Mouse (Mus musculus) brain, embryonic 14.5 days (tissue): ENCODE measurements around the gene Slc5a5. TPM values are rescaled to one million over a fixed set of nuclear protein-coding genes. Genes with fewer than 3 reads are reported as not detected.

Source experiments
- DNase-seq: peaks from one replicate; pipeline ENCODE4 v3.0.0-alpha.2; 2011; ENCODE audit warnings: low read depth
- CTCF ChIP-seq: fragments of 200-500 bp; IDR thresholded peaks from 2 replicates; pipeline ENCODE4 v1.5.1; 2012; ENCODE audit warnings: inconsistent platforms, mild to moderate bottlenecking, moderate library complexity, borderline replicate concordance; ENCODE audit not compliant: insufficient read depth, insufficient read length; ENCODE audit errors: extremely low read depth
- POLR2A ChIP-seq: fragments of 200-500 bp; IDR thresholded peaks from 2 replicates; pipeline ENCODE4 v1.6.1; 2012; ENCODE audit warnings: mild to moderate bottlenecking, inconsistent platforms, borderline replicate concordance; ENCODE audit not compliant: poor library complexity, insufficient read depth, insufficient read length, severe bottlenecking; ENCODE audit errors: extremely low read depth
- polyA plus RNA-seq: library from polyadenylated mRNA; depleted of rRNA; stranded (reverse); fragments of >200 nt; gene quantifications from 2 replicates; pipeline ENCODE4 v1.2.3, GENCODE M21; 2012

The Slc5a5 gene
- polyA plus RNA-seq, 1 experiment = 1.2 TPM

DNA sequence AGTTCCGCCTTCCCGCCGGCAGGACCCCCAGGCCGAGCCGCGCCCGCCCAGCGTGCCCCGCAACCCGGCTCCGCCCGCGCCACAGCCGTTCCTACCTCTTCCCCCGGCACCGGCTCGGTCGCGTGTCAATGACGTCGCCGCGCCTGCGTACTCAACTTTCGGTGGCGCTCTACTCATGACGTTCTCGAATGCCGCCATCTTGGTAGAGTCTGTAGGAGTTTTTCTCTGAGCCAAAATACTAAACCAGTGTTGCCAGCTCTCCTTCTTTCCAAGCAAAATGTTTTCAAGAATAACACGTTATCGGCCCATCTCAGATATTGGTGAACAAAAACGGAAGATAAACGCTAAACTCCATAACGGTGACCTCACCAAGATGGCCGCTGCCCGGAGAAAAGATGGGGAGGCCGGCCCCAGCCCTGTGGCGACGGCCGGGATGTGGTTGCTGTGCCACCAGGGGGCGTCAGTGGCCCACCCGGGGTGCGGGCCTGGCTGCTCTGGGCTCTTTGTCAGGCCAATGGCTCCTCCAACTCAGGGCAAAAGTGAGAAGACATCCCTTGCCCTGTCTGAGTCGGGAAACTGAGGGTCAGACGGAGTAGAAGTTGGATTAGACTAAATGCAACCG is 19.1 kb downstream of the Slc5a5 start, which contains the start of gene Ccdc124:
TSS of gene Ccdc124 (minus strand) at position 572 of the 622 bp plus-strand sequence.
- DNase-seq = peak; percentile 97
- TF ChIP-seq CTCF (peak; percentile 93), POLR2A (peak; percentile 87)

DNA sequence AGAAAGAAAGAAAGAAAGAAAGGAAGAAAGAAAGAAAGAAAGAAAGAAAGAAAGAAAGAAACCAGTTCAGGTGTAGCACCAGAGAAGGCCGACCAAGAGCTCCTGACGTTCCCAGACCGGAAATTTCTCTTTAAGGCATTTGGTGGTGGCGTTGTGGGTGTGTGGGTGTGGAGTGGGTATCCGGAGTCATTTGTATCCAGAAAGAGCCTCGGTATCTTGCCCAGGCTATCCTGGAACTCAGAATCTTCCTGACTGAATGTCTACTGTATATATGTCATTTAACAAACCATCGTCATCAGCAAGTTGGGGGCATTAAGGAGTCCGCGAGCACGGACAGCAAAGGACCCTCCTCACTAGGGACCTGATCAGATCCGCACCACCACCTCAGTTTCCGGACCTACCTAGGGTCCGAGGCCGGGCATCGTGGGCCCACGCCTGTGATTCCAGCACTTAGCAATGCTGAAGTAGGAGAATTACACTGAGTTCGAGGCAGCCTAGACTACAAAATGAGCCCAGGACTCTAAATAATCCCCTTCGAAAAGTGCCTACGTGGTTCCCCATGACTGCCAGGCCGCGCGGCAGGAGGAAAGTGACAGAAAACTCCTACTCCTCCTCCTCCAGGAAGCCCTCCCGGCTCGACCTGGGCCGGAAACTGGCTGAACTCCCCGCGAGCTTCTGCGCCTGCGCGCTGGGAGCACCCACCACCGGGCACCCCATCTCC is 19.8 kb downstream of the Slc5a5 start:
- no peak for TF ChIP-seq CTCF
- TF ChIP-seq POLR2A = no peak
- no peak for DNase-seq

DNA sequence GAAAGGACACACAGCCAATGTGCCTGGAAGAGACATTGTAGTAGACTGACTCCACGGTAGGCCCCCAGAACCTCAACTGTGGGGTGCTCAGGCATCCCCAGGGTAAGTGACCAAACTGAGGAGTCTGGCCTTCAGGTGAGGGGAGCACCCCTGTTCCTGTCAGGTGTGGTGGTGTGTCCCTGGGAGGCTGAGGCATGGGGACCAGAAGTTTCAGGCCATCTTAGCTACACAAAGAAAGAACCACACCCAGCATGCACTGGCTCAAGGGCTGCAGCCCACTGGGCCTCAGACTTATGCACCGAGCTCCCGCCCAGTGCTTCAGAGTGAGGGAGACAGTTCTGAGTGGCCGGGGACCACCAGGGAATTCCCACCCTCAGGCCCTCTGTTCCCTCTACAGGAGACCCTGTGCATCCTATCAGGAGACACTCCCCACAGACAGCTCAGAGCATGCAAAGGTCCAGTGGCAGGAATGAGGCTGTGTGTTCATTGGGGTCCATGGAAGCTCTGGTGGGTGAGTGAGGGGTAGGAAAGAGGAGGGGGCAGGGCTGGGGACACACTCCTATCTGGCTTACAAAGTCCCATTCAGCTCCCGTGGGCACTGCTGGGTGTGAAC is 21.3 kb downstream of the Slc5a5 start:
- TF ChIP-seq POLR2A = no peak
- no peak for TF ChIP-seq CTCF
- DNase-seq = no peak

DNA sequence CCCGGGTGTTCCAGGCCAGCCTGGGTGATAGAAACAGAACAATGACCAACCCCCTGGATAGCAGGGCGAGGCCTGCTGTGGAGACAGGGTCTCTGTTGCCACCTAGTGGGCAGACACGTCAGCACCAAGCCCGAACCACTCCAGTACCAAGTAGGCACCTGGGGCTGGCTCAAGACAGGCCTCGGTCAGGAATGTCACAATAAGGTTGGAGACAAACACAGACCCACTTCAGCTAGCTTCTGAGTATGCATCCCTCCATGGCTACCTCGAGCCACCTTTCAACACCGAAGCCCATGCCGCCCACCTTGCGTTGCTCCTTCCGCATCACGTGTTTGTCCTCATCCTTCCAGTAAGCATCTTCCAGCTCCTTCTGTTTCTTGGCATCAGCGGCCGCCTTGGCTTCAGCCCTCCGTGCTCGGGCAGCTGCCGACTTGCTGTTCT is 22.9 kb downstream of the Slc5a5 start:
- peak; percentile 90 for DNase-seq
- TF ChIP-seq POLR2A (no peak), CTCF (peak; percentile 90)

DNA sequence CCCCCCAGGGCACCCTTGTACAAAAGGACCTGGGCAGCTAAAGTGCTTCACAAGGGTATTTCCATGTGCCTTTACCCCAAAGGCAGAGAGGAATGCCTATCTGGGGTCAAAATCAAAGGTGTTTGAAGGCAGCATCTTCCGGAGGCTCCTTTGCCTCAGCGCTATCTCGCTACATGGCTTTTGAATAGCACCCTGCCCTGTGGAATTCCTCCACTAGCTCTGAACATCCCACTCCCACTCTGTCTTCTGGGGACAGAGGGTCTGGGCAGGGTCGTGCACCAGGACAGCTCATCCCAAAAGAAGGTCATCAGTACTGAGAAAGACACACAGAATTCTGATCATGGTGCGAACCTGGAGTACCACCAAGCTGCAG is 23.4 kb downstream of the Slc5a5 start:
- DNase-seq = no peak
- no peak for TF ChIP-seq CTCF
- TF ChIP-seq POLR2A = no peak

DNA sequence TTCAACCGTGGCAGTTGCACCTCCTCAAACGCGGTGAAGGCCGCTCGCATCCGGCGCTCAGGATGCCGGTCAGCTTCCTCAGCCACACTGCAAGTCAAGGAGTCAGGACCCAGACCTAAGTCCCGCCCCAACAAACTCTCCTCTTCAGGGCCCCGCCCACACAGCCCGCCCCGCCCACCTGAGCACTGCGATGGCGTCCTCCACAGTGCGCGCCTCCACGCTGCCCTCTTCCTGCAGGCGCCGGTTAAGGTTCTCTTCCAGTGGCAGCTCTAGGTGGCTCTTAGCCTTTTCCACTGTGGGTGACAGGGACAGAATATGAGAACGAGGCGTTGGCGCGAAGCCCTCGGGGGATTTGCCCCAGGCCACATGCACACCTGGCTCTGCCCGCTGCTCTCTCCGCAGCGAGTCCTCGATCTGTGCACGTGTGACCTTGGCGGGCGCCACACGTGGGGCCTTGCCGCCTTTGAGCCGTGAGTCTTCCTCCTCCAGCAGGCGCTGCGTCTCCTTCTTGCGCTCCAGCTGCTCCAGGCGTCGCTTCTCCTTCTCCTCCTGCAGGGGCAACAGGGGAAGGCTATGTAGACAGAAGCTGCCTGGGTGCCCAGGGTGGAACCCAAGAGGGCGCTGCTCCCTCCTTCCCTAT is 23.9 kb downstream of the Slc5a5 start:
- DNase-seq = peak; percentile 53
- TF ChIP-seq CTCF (no peak), POLR2A (no peak)

DNA sequence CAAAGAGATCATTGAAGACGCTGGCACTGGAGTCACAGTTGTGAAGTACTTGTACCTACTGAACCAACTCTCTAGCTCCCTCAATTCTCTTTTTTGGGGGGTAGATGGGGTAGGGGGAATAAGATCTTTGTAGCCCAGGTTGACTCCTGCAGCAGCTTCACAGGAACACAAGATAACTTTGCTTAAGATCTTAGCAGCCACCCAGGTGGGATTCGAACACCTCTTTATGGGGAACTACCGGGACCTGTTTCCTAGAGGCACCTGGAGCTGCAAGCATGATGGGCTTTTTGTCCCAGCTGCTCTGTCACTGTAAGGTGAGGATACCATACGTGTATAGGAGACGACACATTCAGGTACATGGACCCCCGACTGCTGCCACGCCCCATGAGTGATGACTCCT is 26.0 kb downstream of the Slc5a5 start:
- no peak for DNase-seq
- no peak for TF ChIP-seq CTCF
- no peak for TF ChIP-seq POLR2A

DNA sequence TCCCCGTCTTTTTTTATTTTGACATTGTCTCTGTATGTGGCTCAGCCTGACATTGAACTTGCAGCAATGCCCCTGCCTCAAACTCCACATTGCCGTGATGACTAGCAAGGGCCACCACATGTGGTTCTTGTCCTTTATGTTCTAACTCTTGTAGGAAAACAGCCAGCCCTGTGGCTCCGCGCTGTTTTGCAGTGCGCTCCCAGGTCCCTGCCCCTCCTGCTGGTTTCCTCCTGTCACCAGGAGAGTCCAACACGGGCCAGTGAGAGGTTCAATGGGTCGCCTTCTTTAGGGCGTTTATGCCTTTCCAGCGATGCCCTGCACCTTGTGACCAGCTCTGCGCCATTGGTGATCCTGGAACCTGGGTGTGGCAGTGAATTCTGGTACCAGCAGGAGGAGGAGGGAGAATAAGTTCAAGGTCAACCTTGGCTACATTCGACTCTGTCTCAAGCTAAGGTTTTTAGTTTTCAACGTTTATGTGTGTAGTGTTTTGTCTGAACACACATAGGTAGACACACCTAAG is 26.5 kb downstream of the Slc5a5 start:
- no peak for DNase-seq
- no peak for TF ChIP-seq POLR2A
- no peak for TF ChIP-seq CTCF

DNA sequence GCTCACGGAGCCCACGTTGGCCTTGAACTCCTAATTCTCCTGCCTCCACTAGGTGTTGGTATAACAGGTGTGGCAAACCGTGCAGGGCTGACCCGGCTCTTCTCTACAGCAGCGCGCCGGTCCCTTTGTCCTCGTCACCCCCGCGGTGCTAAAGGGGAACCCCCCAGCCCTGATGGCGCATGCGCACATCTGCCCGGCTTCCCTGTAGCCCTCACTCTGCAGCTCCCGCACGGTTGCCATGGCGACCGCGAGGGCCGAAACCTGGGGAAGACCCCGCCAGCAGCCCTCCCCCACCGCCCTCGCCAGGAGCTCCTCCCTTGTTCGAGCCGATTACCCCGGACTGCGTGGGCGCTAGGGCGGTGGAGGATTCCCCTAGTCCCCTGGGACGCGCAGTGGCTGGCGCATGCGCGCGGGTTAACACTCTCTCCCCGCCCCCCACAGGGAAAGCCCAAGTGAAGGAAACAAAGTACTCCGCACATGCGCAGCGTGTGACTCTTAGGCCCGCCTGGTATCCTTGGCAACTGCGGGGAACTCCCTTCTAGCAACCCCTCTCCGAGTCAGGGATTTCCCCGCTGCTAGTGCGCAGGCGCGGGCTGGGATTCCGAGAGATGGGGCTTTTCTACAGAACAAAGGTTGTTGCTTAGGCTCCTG is 27.1 kb downstream of the Slc5a5 start:
- DNase-seq = peak; percentile 100

DNA sequence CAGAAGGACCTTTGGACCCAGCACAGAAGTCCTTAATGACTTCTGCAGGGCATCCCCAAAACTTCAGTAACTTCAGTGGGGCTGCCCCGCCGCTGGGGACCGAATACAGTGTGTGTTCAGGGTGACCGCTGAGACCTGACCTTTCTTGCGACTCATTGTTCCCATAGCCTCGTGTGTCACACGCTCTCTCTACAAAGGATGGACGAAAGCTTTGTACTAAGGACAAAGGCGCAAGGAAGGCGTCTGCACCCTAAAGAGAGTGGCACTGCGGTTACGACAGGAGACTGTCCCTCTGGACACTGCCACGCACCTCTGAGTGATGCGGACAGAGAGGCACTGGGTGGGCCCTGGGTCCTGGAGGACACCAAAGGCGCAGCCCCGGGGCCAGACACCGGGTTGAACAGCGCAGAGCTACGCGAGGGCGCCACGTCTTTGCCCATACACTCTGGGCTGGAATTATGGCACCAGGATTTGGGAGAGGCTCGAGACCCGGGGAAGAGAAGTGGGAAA is 27.8 kb downstream of the Slc5a5 start:
- peak; percentile 65 for DNase-seq
- TF ChIP-seq POLR2A = 0 out of 2 replicates have a peak, but pooled peaks have one; percentile 4
- TF ChIP-seq CTCF = no peak

More for the DNA sequence above, 27.1 kb downstream of the Slc5a5 start:
- TF ChIP-seq POLR2A (peak; percentile 64; the same call in 1 of the 2 replicates), CTCF (no peak)
